Mouse (Mus musculus): ENCODE results near the gene Phospho1. TPM values are rescaled to one million over a fixed set of nuclear protein-coding genes. Genes with fewer than 3 reads are reported as not detected.
"Not testable (repeated sequence)": the region's sequence is repeated elsewhere in the genome, so short reads cannot be mapped to it uniquely, and the experiment has no call there.

Phospho1 gene
- polyA plus RNA-seq, 1 experiment from 2014 or later, result 2.2 TPM

- Histone ChIP-seq H3K4me2 (no peak overlapping the region), H3K27ac (replicated peaks) (no peak overlapping the region), H3K9me3 (no peaks in the 10 kb centered on the region), H3K4me1 (no peaks in the 10 kb centered on the region), H3K36me3 (no peaks in the 10 kb centered on the region), H3K27me3 (replicated peaks) (peaks cover 7% of the 10 kb centered on the region), H3K4me3 (no peak overlapping the region), H3K9ac (no peak overlapping the region)
- no peak for ATAC-seq (ENCODE audit: extremely low read depth, insufficient number of reproducible peaks, low FRiP score, low TSS enrichment)
- 64% methylated on average over 6 of the region's 6 CpGs for WGBS
Measured at GRCm38 (mm10) chr11:95869918-95870470, 45.7 kb downstream of the Phospho1 start.

GRCm38 (mm10) chr11:95875804-95876203 is 51.5 kb downstream of the Phospho1 start:
- Histone ChIP-seq H3K4me2 (peak overlapping the region; percentile 30; the same call in 1 of the 2 replicates), H3K27ac (replicated peaks) (no peak overlapping the region), H3K4me3 (no peak overlapping the region), H3K9me3 (no peaks in the 10 kb centered on the region), H3K36me3 (no peaks in the 10 kb centered on the region), H3K4me1 (no peaks in the 10 kb centered on the region), H3K27me3 (replicated peaks) (peaks cover 7% of the 10 kb centered on the region; the same call in 1 of the 2 replicates), H3K9ac (no peak overlapping the region)
- WGBS, result 17% methylated on average over 9 of the region's 9 CpGs
- ATAC-seq (ENCODE audit: extremely low read depth, insufficient number of reproducible peaks, low FRiP score, low TSS enrichment), result no peak

- H3K27me3 ChIP-seq (replicated peaks), result peaks cover 9% of the 10 kb centered on the region
- no peak overlapping the region for H3K27ac ChIP-seq (replicated peaks)
- H3K36me3 ChIP-seq, result no peaks in the 10 kb centered on the region
- WGBS, result 21% methylated on average over 7 of the region's 7 CpGs
- no peak overlapping the region for H3K4me3 ChIP-seq
- ATAC-seq (ENCODE audit: extremely low read depth, insufficient number of reproducible peaks, low FRiP score, low TSS enrichment), result no peak
- no peaks in the 10 kb centered on the region for H3K9me3 ChIP-seq
- peak overlapping the region; percentile 30; the same call in 1 of the 2 replicates for H3K4me2 ChIP-seq
- no peak overlapping the region for H3K9ac ChIP-seq
- no peaks in the 10 kb centered on the region for H3K4me1 ChIP-seq
Measured at GRCm38 (mm10) chr11:95876296-95876695, 52.0 kb downstream of the Phospho1 start.

- H3K4me2 ChIP-seq; H3K4me1 ChIP-seq; H3K4me3 ChIP-seq; H3K9ac ChIP-seq; H3K9me3 ChIP-seq; ATAC-seq (ENCODE audit: extremely low read depth, insufficient number of reproducible peaks, low FRiP score, low TSS enrichment); H3K27ac ChIP-seq (replicated peaks); H3K36me3 ChIP-seq: not testable (repeated sequence)
- 69% methylated on average over 2 of the region's 2 CpGs for WGBS
- peaks cover 18% of the 10 kb centered on the region for H3K27me3 ChIP-seq (replicated peaks)
Measured at GRCm38 (mm10) chr11:95879861-95880260, 55.6 kb downstream of the Phospho1 start.

Other genes with a start within 250 kb of the Phospho1 start
- gene Ngfr, start 236.8 kb upstream of the Phospho1 start, polyA plus RNA-seq (2015; fragmentation: Nextera tagmentation; extraction: Ambion mirVana), result 3.3 and 4.9 TPM in 2 replicates
- 241 and 267 TPM in 2 replicates for gene Phb, start 157.5 kb upstream of the Phospho1 start, polyA plus RNA-seq (2015; fragmentation: Nextera tagmentation; extraction: Ambion mirVana)
- 10.0 and 13.0 TPM in 2 replicates for gene Zfp652, start 111.8 kb upstream of the Phospho1 start, polyA plus RNA-seq (2015; fragmentation: Nextera tagmentation; extraction: Ambion mirVana)
- gene B130006D01Rik, start 100.9 kb upstream of the Phospho1 start, polyA plus RNA-seq (2015; fragmentation: Nextera tagmentation; extraction: Ambion mirVana), result 0.51 and 0.78 TPM in 2 replicates
- 36.6 and 41.4 TPM in 2 replicates for gene Gngt2, start 12.7 kb downstream of the Phospho1 start, polyA plus RNA-seq (2015; fragmentation: Nextera tagmentation; extraction: Ambion mirVana)
- 17.0 and 17.3 TPM in 2 replicates for gene Abi3, start 18.0 kb downstream of the Phospho1 start, polyA plus RNA-seq (2015; fragmentation: Nextera tagmentation; extraction: Ambion mirVana)
- gene B4galnt2, start 90.4 kb downstream of the Phospho1 start, polyA plus RNA-seq (2015; fragmentation: Nextera tagmentation; extraction: Ambion mirVana), result 0.21 TPM in 1 of 2 replicates, not detected in the other
- 39.3 and 42.0 TPM in 2 replicates for gene Igf2bp1, start 181.4 kb downstream of the Phospho1 start, polyA plus RNA-seq (2015; fragmentation: Nextera tagmentation; extraction: Ambion mirVana)
- gene Gip, start 200.0 kb downstream of the Phospho1 start, polyA plus RNA-seq (2015; fragmentation: Nextera tagmentation; extraction: Ambion mirVana), result not detected in 2 replicates
- gene Snf8, start 210.4 kb downstream of the Phospho1 start, polyA plus RNA-seq (2015; fragmentation: Nextera tagmentation; extraction: Ambion mirVana), result 68.3 and 74.7 TPM in 2 replicates
- gene Ube2z, start 240.9 kb downstream of the Phospho1 start, polyA plus RNA-seq (2015; fragmentation: Nextera tagmentation; extraction: Ambion mirVana), result 31.5 and 33.1 TPM in 2 replicates